Mouse (Mus musculus) c-Kit-positive CD71-negative TER-119-negative erythroid progenitor cells, embryonic 14.5 days (primary cell): Measurements from ENCODE around the gene Olfr1047.
"Not testable (repeated sequence)": the region's sequence is repeated elsewhere in the genome, so short reads cannot be mapped to it uniquely, and the experiment has no call there.

Experiments used
- DNase-seq: peaks from one replicate; pipeline ENCODE4 v3.0.0-alpha.2; 2013; ENCODE audit warnings: low read depth

The Olfr1047 gene

GRCm38 (mm10) chr2:86231301-86231700 is at the start of gene Olfr1047:
Olfr1047 (minus strand) TSS chr2:86231401.
- DNase-seq = no peak

DNA sequence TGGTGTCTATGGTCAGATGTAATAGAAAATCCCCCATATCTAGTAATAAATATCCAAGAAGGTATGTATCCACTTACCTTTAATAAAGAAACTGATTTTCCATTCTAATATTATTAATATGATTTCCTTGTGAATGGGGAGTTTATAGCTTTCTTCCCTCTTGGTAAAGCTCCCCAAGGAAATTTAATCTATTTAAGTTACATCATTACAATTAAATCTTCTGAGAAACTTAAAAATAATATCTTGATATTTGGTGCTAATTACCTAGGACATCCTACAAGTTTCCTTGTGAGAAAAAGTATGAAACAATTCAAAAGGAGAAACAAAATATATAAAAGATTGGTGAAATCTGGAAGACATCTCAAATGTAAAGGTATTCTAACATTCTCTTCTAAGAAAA is 47.8 kb upstream of the Olfr1047 start, which contains the start of gene Olfr1051:
Olfr1051 (minus strand) TSS at position 101 of the 400 bp plus-strand sequence.
- not testable (repeated sequence) for DNase-seq

- not testable (repeated sequence) for DNase-seq
These were observed 27.0 kb upstream of the Olfr1047 start, which contains the start of gene Olfr1049 for GRCm38 (mm10) chr2:86258228-86258627. Olfr1049 (minus strand) TSS chr2:86258328.

DNA sequence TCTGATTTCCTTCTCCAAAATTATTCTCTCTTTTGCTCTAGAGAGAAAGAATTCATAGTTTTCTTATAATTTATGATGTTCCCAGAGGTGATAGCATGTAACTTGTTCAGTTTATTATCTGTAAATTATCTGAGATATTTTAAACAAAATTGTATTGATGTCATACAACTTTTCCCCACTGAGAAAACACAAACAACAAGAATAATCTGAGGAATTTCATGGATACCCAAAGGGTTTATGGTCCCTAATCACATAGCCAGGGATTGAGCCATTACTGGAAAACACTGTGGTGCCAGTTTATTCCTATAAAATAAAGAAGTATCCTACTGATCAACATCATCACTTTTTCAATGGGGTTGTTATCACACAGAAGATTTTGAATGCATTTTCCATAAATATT is 9.0 kb upstream of the Olfr1047 start, which contains the start of gene Olfr1048:
Olfr1048 (minus strand) TSS at position 101 of the 400 bp plus-strand sequence.
- no peak for DNase-seq

DNA sequence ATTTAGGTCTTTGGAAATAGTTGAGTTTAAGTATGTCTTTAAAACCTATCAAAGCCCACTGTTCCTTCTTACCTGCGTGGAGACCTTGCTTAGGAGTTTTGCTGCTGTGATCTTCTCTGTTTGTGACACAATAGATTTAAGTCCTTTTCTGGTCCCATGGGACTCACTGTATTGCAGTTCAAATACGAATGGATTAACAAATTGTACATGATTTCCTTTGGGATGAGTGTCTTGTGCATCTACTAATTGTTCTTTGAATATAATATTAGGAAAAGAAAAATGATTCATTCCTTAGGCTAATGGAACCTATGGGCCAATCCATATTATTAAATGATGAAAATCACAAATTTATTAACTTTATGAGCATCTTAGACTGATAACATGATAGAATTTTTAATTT is 12.0 kb downstream of the Olfr1047 start, which contains the start of gene Olfr1046:
Olfr1046 (minus strand) TSS at position 101 of the 400 bp plus-strand sequence.
- no peak for DNase-seq

DNA sequence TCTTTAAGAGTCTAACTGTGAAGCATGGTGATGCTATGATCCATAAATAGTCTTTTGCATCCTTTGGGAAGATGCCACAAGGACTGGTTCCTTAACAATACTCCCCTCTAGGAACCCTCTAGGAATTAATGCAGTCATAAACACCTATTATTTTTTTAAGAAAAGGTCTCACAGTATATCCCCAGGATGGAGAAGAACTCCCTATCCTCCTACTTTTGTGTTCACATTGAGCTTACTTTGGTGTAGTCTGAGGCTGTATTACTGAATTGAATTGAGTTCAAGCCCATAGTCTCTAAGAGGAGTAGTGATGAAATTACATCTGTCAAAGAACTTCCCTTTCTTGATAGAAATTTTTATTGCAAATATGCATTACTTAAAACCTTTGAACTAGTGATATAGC is 28.3 kb downstream of the Olfr1047 start, which contains the start of gene Olfr1045:
Olfr1045 (minus strand) TSS at position 101 of the 400 bp plus-strand sequence.
- DNase-seq = no peak

- DNase-seq = no peak
These were observed 35.3 kb downstream of the Olfr1047 start for GRCm38 (mm10) chr2:86195863-86196262.

DNA sequence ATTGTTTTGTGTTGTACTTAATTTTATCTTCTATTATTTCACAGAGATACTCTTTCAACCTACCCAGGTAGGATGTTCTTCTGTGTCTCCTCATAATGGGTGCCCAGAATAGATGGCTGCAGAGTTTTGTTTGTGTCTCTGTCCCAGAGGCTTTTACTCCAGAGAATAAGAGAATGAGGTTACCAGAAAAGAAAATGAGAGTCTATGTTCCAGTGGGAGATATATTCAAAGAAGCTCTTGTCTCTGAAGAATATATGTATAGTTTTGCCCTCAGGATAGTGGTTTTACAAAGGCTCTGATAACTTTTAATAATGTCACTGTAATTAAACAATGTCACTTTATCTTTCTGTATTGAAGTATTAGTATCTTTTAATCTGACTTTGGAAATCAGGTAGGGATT is 45.6 kb downstream of the Olfr1047 start, which contains the start of gene Olfr52:
Olfr52 (minus strand) TSS at position 101 of the 400 bp plus-strand sequence.
- no peak for DNase-seq

- no peak for DNase-seq
These were observed 51.3 kb downstream of the Olfr1047 start for GRCm38 (mm10) chr2:86179950-86180349.

DNA sequence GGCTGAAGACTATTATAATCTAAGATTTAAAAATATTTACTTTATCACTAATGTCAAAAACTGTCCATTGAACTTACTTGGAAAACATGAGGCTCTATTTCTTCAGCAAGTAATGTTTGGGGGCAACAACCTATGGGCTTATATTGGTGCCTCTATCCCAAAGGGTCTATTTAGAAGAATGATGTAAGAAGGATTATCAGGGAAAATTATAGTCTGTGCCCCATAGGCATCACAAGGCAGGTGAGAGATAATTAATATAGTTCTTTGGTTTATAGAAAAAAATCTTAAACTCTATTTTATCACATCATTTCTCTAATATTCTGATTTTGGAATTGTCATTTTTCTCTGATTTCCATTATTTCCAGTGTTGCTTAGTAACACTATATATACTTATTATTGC is 53.5 kb downstream of the Olfr1047 start, which contains the start of gene Olfr1044:
Olfr1044 (minus strand) TSS at position 101 of the 400 bp plus-strand sequence.
- DNase-seq = no peak
